Mouse (Mus musculus) limb, embryonic 12.5 days (tissue): ENCODE measurements around the gene Atf7. TPM values are rescaled to one million over a fixed set of nuclear protein-coding genes. Genes with fewer than 3 reads are reported as not detected.

Experiments used
- ATAC-seq: fragments of 200-750 bp; cut with Nextera tagmentation; 2 replicates; pipeline ENCODE4 v1.8.0; 2017; ENCODE audit warnings: low read depth, moderate TSS enrichment; ENCODE audit not compliant: insufficient number of reproducible peaks, insufficient read depth, low FRiP score, low TSS enrichment
- H3K27ac ChIP-seq: fragments of 300-500 bp; sonication (generic); 2 replicates; pipeline ENCODE4 v1.5.1; 2016; ENCODE audit warnings: mild to moderate bottlenecking, moderate library complexity
- H3K27me3 ChIP-seq: fragments of 300-500 bp; sonication (generic); 2 replicates; pipeline ENCODE4 v1.6.1; 2016; ENCODE audit warnings: mild to moderate bottlenecking, moderate library complexity
- H3K36me3 ChIP-seq: fragments of 300-500 bp; sonication (generic); 2 replicates; pipeline ENCODE4 v1.6.1; 2016; ENCODE audit warnings: mild to moderate bottlenecking, moderate library complexity
- H3K4me1 ChIP-seq: fragments of 300-500 bp; sonication (generic); replicated peaks from 2 replicates; pipeline ENCODE4 v1.6.1; 2016
- H3K4me2 ChIP-seq: fragments of 300-500 bp; sonication (generic); 2 replicates; pipeline ENCODE4 v1.6.1; 2016; ENCODE audit warnings: mild to moderate bottlenecking, moderate library complexity
- H3K4me3 ChIP-seq: fragments of 300-500 bp; sonication (generic); replicated peaks from 2 replicates; pipeline ENCODE4 v1.5.1; 2016; ENCODE audit warnings: mild to moderate bottlenecking
- H3K9ac ChIP-seq: fragments of 300-500 bp; sonication (generic); replicated peaks from 2 replicates; pipeline ENCODE4 v1.6.1; 2016; ENCODE audit warnings: mild to moderate bottlenecking, moderate library complexity
- H3K9me3 ChIP-seq: fragments of 300-500 bp; sonication (generic); 2 replicates; pipeline ENCODE4 v1.6.1; 2016; ENCODE audit warnings: mild to moderate bottlenecking, moderate library complexity
- WGBS: fragments of 180-500 bp; shearing (Covaris S2); methylation state at CpG from one replicate; pipeline ENCODE4 v1.1.7; 2016; 5-methylcytosine and 5-hydroxymethylcytosine counted together
- microRNA counts: library from miRNA; unstranded; fragments of <30 nt; microRNA quantifications from one replicate; lab custom pipeline; 2017
- microRNA-seq: library from miRNA; unstranded; fragments of <30 nt; microRNA quantifications from one replicate; pipeline ENCODE4, GENCODE M21; 2017
- polyA plus RNA-seq: library from polyadenylated mRNA; unstranded; fragments of >200 nt; fragmentation: Nextera tagmentation; extraction: Ambion mirVana; gene quantifications from 2 replicates; pipeline ENCODE4 v1.2.1, GENCODE M21; 2016

The Atf7 gene
- polyA plus RNA-seq, 1 experiment from 2014 or later, result 32.1 TPM

DNA sequence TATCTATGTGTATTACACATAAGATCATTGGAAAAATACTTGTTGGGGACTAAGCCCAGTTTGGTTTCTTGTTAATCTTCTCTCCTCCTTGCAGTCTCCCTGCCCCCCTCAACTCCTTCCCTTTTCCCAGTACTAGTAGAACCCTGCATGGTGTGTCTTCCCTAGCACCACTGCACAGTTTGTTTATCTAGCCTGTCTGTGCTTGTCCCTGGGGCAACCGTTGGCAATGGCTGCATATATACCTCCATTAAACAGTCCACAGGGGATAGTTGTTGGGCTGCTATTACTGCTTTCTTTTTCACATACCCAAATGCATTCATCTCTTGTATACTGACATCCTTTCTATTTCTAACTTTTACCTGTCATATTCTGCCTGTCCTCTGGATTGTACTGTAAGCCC, 137.6 kb downstream of the Atf7 start:
- H3K9ac ChIP-seq, result no peak overlapping the region
- peaks cover 92% of the 10 kb centered on the region for H3K36me3 ChIP-seq
- H3K4me2 ChIP-seq, result no peak overlapping the region
- no peak overlapping the region for H3K27ac ChIP-seq
- 96% methylated on average over 1 of the region's 1 CpGs for WGBS
- H3K9me3 ChIP-seq, result no peaks in the 10 kb centered on the region
- no peak for ATAC-seq
- no peaks in the 10 kb centered on the region for H3K27me3 ChIP-seq
- H3K4me3 ChIP-seq, result no peak overlapping the region
- no peaks in the 10 kb centered on the region for H3K4me1 ChIP-seq

DNA sequence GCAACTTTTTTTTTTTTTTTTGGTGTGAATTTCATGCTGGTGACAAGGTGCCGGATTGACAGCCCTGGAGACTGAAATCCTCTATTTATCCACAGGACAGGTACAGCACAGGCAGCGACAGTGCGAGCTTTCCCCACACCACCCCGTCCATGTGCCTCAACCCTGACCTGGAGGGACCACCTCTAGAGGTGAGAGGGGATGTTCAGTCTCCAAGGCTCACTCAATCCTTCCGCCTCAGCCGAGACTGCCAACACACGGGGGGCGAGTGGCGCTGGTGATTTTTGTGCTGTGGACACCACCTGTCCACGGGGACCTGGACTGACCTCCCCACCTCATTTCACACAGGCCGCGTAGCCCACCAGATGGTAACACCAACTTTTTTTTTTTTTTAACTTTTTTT, 139.4 kb downstream of the Atf7 start:
- Histone ChIP-seq H3K27ac (no peak overlapping the region), H3K4me2 (no peak overlapping the region), H3K27me3 (no peaks in the 10 kb centered on the region), H3K9ac (no peak overlapping the region), H3K36me3 (peaks cover 94% of the 10 kb centered on the region), H3K9me3 (no peaks in the 10 kb centered on the region), H3K4me1 (no peaks in the 10 kb centered on the region), H3K4me3 (no peak overlapping the region)
- 92% methylated on average over 12 of the region's 12 CpGs for WGBS
- no peak for ATAC-seq

DNA sequence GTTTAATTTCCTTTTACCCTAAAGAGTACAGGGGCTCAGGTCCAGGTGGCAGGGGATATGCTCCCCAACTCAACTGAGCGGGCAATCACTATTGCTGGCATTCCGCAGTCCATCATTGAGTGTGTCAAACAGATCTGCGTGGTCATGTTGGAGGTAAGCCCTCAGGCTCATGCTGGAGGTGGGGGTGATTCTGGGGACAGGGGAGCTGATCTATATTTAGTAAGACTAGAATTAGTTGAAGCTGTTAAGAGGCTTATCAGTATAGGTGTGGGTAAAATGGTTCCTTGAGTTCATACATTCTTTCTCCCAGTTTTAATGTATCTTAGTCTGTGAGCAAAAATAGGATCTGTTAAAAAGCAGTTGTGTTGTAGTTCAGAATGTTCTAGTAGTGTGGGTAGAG, 142.1 kb downstream of the Atf7 start:
- 89% methylated on average over 3 of the region's 3 CpGs for WGBS
- Histone ChIP-seq H3K36me3 (peaks cover 92% of the 10 kb centered on the region), H3K9me3 (no peaks in the 10 kb centered on the region), H3K27ac (no peak overlapping the region), H3K9ac (no peak overlapping the region), H3K4me1 (no peaks in the 10 kb centered on the region), H3K4me3 (no peak overlapping the region), H3K27me3 (no peaks in the 10 kb centered on the region), H3K4me2 (no peak overlapping the region)
- no peak for ATAC-seq

MicroRNAs within 50 kb of the gene (microRNA counts, 519-probe panel; counts per million panel counts)
- not detected for microRNA mmu-miR-688 (lab: Ali Mortazavi, UCI)

Small RNA genes within 50 kb of the gene (microRNA-seq; reads per million reads assigned to microRNA genes)
- not detected for gene Mir688

Other genes starting within 250 kb of the Atf7 start
- 11.1 and 12.1 TPM in 2 replicates for gene Sp1, start 219.3 kb downstream of the Atf7 start, polyA plus RNA-seq
- gene Amhr2, start 180.1 kb downstream of the Atf7 start, polyA plus RNA-seq, result 0.48 TPM in 1 of 2 replicates, not detected in the other
- gene Prr13, start 166.4 kb downstream of the Atf7 start, polyA plus RNA-seq, result 66.1 and 68.1 TPM in 2 replicates
- 230 and 239 TPM in 2 replicates for gene Pcbp2, start 154.9 kb downstream of the Atf7 start, polyA plus RNA-seq
- not detected in 2 replicates for gene Gm10337, start 121.7 kb downstream of the Atf7 start, polyA plus RNA-seq
- 23.8 and 26.6 TPM in 2 replicates for gene Map3k12, start 108.4 kb downstream of the Atf7 start, polyA plus RNA-seq
- 109 and 111 TPM in 2 replicates for gene Tarbp2, start 107.3 kb downstream of the Atf7 start, polyA plus RNA-seq
- 2.5 and 3.0 TPM in 2 replicates for gene Npff, start 100.5 kb downstream of the Atf7 start, polyA plus RNA-seq
- not detected in 2 replicates for gene Gm28047, start 397 bp downstream of the Atf7 start, polyA plus RNA-seq
- 61.4 and 72.9 TPM in 2 replicates for gene Atp5g2, start 46.9 kb upstream of the Atf7 start, polyA plus RNA-seq
- 43.0 and 49.4 TPM in 2 replicates for gene Calcoco1, start 96.7 kb upstream of the Atf7 start, polyA plus RNA-seq